Mouse (Mus musculus): Measurements from ENCODE around the gene Ryr3. TPM values are rescaled to one million over a fixed set of nuclear protein-coding genes. Genes with fewer than 3 reads are reported as not detected.

Ryr3 gene
- total RNA-seq, 2 experiments from 2014 or later = 0.40 to 0.53 TPM

GRCm38 (mm10) chr2:112781631-112782030 is 435.3 kb downstream of the Ryr3 start:
- DNase-seq = no peak

- DNase-seq = peak; percentile 70 to 72
Observed at GRCm38 (mm10) chr2:112774762-112775161, 442.1 kb downstream of the Ryr3 start.

DNA sequence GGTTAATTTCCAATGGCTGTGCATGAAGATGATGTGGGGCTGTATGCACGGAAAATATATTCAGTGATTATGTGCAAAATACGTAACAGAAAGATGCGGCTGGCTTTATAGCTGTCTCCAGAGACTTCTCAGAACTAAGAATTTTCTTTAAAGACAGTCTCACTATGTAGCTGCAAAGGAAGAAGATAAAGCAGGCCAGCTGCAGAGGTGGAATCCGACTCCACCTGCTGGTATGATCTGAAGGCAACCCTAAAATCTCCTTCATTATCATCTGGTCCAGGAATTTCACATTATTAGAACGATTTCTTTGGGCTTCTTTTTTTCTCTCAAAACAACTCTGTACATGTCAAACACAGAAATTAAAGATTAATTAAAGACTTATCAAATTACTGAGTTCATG is 449.2 kb downstream of the Ryr3 start:
- DNase-seq = peak in 1 of 2 experiments; percentile 33

DNA sequence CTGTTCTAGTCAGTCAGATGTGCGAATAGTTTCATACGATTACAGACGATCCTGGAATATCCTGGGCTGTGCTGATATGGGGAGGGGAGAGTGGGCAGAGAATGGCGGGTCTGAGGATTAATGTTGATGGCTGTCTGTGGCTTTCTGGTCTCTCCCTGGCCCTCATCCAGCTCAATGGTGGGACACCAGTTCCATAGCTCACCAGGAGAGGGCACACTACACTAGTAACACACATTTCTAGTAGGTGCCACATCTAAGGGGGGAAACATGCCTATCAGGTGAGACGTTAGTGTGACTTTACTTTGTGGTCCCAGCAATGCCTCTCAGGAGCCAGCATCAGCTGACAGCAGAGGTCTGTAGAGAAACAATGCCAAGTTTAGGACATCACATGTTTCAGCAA is 451.9 kb downstream of the Ryr3 start:
- DNase-seq = peak; percentile 45 to 55

DNA sequence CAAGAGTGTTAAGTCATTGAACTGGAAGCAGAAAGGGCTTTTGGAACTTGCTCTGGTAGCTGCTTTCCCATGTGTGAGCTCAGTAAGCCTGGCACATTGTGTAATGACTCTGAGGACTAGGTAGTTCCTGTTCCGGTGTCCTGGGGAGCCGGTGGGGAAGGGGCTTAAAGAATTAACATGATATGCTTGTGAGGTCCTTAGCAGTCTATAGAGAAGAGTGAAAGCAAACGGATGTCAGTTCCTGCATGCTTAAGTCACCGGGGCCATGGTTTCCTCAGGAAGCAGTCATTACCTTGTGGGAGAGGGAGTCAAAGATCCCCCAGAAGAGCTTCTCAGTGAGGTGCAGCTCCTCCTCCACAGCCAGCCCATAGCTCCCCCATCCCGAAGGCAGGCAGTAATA is 452.6 kb downstream of the Ryr3 start:
- peak in 1 of 2 experiments; percentile 40 for DNase-seq

DNA sequence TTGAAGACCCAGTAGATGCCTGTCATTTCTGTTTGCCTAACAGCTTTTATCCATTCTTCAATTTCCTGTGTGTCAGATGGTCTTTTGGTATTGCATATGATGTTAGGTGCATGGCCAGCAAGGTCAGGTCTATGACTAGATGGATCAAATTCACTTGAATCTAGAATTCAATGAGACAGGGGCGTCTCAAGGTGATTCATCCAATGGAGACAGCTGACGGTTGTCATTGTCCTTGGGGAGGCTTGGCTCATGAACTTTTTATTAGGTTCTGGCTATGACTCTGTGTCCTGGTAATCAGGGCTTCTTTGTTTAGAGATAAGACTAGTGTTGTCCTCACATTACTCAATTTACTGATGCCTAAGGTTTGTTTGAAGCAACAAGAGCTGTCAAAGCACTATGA is 454.9 kb downstream of the Ryr3 start:
- peak in 1 of 2 experiments; percentile 30 for DNase-seq

GRCm38 (mm10) chr2:112761196-112761913 is 455.5 kb downstream of the Ryr3 start:
- no peak for DNase-seq

GRCm38 (mm10) chr2:112760692-112761091 is 456.2 kb downstream of the Ryr3 start:
- DNase-seq = no peak

DNA sequence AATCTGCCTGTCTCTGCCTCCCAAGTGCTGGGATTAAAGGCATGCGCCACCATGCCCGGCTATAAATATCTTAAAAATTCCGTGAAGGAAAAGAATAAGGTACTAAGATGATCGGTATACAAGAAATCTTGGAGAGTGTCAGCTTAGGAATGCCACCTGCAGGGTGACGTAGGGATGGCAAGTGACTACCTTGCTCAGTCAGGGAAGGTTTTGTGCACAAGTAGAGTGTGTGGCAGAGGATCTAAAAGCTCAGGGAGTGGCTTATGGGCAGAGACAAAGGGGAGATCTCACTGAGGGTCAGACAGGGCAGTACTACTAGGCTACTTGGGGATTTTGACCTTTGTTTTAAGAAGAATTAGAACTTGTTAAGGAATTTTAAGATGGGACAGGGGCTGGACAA is 457.2 kb downstream of the Ryr3 start:
- no peak for DNase-seq

DNA sequence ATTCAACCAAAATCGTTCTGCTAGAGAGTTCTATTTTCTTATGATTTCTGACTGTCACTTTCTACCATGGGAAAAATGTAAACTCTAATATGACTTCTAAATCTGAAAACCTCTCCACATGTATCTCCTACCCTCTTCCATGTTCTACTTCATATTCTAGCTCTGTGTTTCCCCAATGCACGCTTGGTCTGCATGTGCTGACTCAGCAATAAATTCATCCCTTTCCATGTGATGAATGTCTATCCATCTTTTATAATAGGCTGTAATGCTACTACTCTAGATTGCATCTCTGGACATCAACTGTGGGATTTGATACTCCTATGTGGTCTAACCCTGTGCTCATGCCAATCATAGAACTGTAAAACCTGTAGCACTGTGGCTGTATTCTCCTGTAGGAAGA is 458.2 kb downstream of the Ryr3 start:
- DNase-seq = no peak

GRCm38 (mm10) chr2:112753316-112753715 is 463.6 kb downstream of the Ryr3 start:
- DNase-seq = no peak

GRCm38 (mm10) chr2:112751416-112751815 is 465.5 kb downstream of the Ryr3 start:
- no peak for DNase-seq

GRCm38 (mm10) chr2:112748532-112748931 is 468.4 kb downstream of the Ryr3 start:
- DNase-seq = no peak

- no peak for DNase-seq
Observed at GRCm38 (mm10) chr2:112732942-112733341, 484.0 kb downstream of the Ryr3 start.

- no peak for DNase-seq
Observed at GRCm38 (mm10) chr2:112727842-112728241, 489.1 kb downstream of the Ryr3 start.

GRCm38 (mm10) chr2:112721217-112721616 is 495.7 kb downstream of the Ryr3 start:
- DNase-seq = no peak

DNA sequence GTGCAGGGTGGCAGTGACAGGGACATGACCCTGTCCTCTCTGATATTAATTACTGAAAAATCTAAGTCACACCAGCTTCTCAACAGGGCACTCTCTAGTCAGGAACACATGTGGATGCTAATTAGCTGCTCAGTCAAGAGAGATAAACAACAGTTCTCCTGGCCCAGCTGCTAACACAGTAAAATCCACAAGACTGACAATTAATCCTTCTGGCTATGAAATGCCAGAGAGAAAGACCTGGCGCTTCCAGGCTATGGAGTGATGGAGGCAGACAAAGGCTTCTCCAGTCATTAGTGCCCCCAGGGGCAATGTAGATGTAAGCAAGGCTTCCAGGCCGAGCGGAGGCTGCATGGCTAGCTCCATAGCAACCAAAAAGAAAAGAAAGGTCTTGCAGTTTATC is 496.2 kb downstream of the Ryr3 start:
- DNase-seq = no peak

- DNase-seq = no peak
Observed at GRCm38 (mm10) chr2:112714648-112715047, 502.2 kb downstream of the Ryr3 start.

DNA sequence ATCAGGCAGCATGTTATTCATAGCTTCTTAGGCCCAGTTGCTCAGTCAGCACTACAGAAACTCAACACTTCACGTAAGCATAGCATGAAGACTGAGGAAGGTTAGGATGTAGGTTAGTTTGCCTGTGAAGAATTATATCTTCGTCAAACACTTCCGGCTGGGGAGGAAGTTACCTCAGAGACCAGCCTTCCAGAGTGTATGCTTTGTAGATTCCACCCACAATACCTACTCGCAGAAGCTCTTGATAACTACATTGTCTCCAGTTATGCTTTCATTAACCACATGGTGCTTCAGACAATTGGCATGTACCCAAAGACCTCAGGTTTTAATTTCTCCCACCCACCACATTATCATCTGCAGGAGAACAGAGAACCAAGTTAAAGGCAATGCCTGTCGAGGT is 535.1 kb downstream of the Ryr3 start:
- DNase-seq = no peak

- no peak for DNase-seq
Observed at GRCm38 (mm10) chr2:112677246-112677645, 539.6 kb downstream of the Ryr3 start.

DNA sequence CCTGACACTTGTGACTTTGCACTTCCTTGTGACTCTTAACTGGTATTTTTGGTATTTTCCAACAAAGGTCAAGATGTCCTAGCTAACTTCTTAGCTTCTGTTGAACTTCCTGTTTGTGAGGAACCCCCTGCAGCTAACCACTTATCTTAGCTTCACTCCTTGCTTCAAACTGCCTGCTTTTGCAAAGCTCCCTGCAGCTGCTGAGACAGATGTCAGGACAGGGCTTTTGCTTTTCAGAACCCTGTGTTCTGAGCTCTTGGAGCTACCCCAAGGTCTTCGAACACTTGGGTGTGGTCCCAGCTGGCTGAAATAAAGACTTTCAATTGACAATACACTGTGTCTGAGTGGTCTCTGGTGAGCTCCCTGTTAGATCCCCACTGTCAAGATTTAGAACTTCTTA is 540.2 kb downstream of the Ryr3 start:
- peak in 1 of 2 experiments; percentile 37 for DNase-seq

GRCm38 (mm10) chr2:112676175-112676574 is 540.7 kb downstream of the Ryr3 start:
- no peak for DNase-seq

- no peak for DNase-seq
Observed at GRCm38 (mm10) chr2:112669461-112669860, 547.4 kb downstream of the Ryr3 start.

GRCm38 (mm10) chr2:112656131-112656530 is 560.8 kb downstream of the Ryr3 start:
- no peak for DNase-seq

Data from adrenal gland, postnatal 36 days (tissue).